Mouse (Mus musculus) testis, adult 2 months (tissue): ENCODE results near the gene Klhl31. TPM values are rescaled to one million over a fixed set of nuclear protein-coding genes. Genes with fewer than 3 reads are reported as not detected.

ENCODE experiments used
- H3K27ac ChIP-seq: fragments of 200-500 bp; 2 replicates; pipeline ENCODE4 v1.5.1; 2012; ENCODE audit warnings: low read depth, low read length; ENCODE audit not compliant: control insufficient read depth, insufficient read depth
- H3K27me3 ChIP-seq: fragments of 200-500 bp; 2 replicates; pipeline ENCODE4 v1.6.1; 2012; ENCODE audit warnings: mild to moderate bottlenecking, low read length, moderate library complexity; ENCODE audit not compliant: control insufficient read depth, insufficient read depth
- H3K36me3 ChIP-seq: fragments of 200-500 bp; 2 replicates; pipeline ENCODE4 v1.6.1; 2012; ENCODE audit warnings: mild to moderate bottlenecking, low read length; ENCODE audit not compliant: control insufficient read depth, insufficient read depth
- H3K4me1 ChIP-seq: fragments of 200-500 bp; 2 replicates; pipeline ENCODE4 v1.6.1; 2012; ENCODE audit warnings: low read length; ENCODE audit not compliant: control insufficient read depth, insufficient read depth
- H3K4me3 ChIP-seq: fragments of 200-500 bp; 2 replicates; pipeline ENCODE4 v1.5.1; 2012; ENCODE audit warnings: low read depth, mild to moderate bottlenecking, low read length, moderate library complexity, mixed read lengths; ENCODE audit not compliant: control insufficient read depth
- CTCF ChIP-seq: fragments of 200-500 bp; IDR thresholded peaks from 2 replicates; pipeline ENCODE4 v1.5.1; 2012; ENCODE audit warnings: low read depth, mild to moderate bottlenecking, inconsistent platforms, low read length, moderate library complexity; ENCODE audit not compliant: control insufficient read depth, insufficient read depth, insufficient replicate concordance
- POLR2A ChIP-seq: fragments of 200-500 bp; IDR thresholded peaks from 2 replicates; pipeline ENCODE4 v1.6.1; 2012; ENCODE audit warnings: low read depth, mild to moderate bottlenecking, inconsistent platforms, low read length, moderate library complexity; ENCODE audit not compliant: control insufficient read depth
- polyA plus RNA-seq: library from polyadenylated mRNA; depleted of rRNA; stranded (reverse); fragments of >200 nt; gene quantifications from 2 replicates; pipeline ENCODE4 v1.2.3, GENCODE M21; 2012

Klhl31 gene
- polyA plus RNA-seq, 1 experiment: 0.80 TPM

GRCm38 (mm10) chr9:77623318-77624050 lies 12.8 kb upstream of the Klhl31 start:
- H3K4me3 ChIP-seq: no peak overlapping the region
- TF ChIP-seq CTCF (no peak), POLR2A (no peak)
- H3K36me3 ChIP-seq: no peaks in the 10 kb centered on the region
- no peak overlapping the region for H3K27ac ChIP-seq
- no peaks in the 10 kb centered on the region for H3K27me3 ChIP-seq
- H3K4me1 ChIP-seq: no peaks in the 10 kb centered on the region

GRCm38 (mm10) chr9:77624171-77624570 lies 12.1 kb upstream of the Klhl31 start:
- Histone ChIP-seq H3K27ac (no peak overlapping the region), H3K4me1 (no peaks in the 10 kb centered on the region), H3K27me3 (no peaks in the 10 kb centered on the region), H3K4me3 (no peak overlapping the region), H3K36me3 (no peaks in the 10 kb centered on the region)
- TF ChIP-seq CTCF: no peak
- no peak for TF ChIP-seq POLR2A

DNA sequence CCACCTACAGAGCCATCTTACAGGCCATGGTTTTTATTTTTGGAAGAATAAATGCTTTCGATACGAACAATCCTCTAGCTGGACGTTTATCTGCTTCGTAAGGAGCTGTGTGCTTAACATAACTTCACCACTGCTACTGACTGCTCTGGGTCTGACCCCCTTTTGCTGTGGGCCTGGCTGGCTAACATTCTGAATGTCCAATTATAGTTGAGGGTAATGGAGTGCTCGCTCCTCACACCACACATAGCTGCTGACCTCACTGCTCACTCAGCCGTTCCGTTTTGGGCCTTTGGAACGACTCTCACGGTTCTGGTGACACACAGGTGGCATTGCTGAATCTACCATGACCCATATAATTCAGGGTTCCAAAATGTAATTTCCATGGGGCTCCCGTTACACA lies 7.6 kb upstream of the Klhl31 start:
- Histone ChIP-seq H3K4me3 (no peak overlapping the region), H3K27ac (no peak overlapping the region)
- no peak for TF ChIP-seq POLR2A
- no peak for TF ChIP-seq CTCF

GRCm38 (mm10) chr9:77629708-77630107 lies 6.6 kb upstream of the Klhl31 start:
- H3K4me1 ChIP-seq: no peaks in the 10 kb centered on the region
- no peaks in the 10 kb centered on the region for H3K27me3 ChIP-seq
- H3K4me3 ChIP-seq: no peak overlapping the region
- H3K27ac ChIP-seq: no peak overlapping the region
- TF ChIP-seq POLR2A (no peak), CTCF (no peak)
- H3K36me3 ChIP-seq: no peaks in the 10 kb centered on the region

More for the DNA sequence above, 7.6 kb upstream of the Klhl31 start:
- Histone ChIP-seq H3K27me3 (no peaks in the 10 kb centered on the region), H3K4me1 (no peaks in the 10 kb centered on the region), H3K36me3 (no peaks in the 10 kb centered on the region)

- Histone ChIP-seq H3K27me3 (no peaks in the 10 kb centered on the region), H3K36me3 (no peaks in the 10 kb centered on the region), H3K4me1 (no peaks in the 10 kb centered on the region), H3K4me3 (no peak overlapping the region), H3K27ac (no peak overlapping the region)
- TF ChIP-seq POLR2A (no peak), CTCF (no peak)
Observed at GRCm38 (mm10) chr9:77630764-77631163, 5.5 kb upstream of the Klhl31 start.

GRCm38 (mm10) chr9:77632432-77632831 lies 3.9 kb upstream of the Klhl31 start:
- H3K27me3 ChIP-seq: no peaks in the 10 kb centered on the region
- TF ChIP-seq POLR2A: no peak
- no peak for TF ChIP-seq CTCF

GRCm38 (mm10) chr9:77636003-77636402 lies 297 bp upstream of the Klhl31 start:
- Histone ChIP-seq H3K27me3 (no peaks in the 10 kb centered on the region), H3K4me1 (peaks cover 5% of the 10 kb centered on the region), H3K4me3 (no peak overlapping the region), H3K27ac (no peak overlapping the region), H3K36me3 (no peaks in the 10 kb centered on the region)
- no peak for TF ChIP-seq POLR2A

More at GRCm38 (mm10) chr9:77632432-77632831, 3.9 kb upstream of the Klhl31 start:
- Histone ChIP-seq H3K4me1 (peaks cover 5% of the 10 kb centered on the region), H3K4me3 (no peak overlapping the region), H3K36me3 (no peaks in the 10 kb centered on the region), H3K27ac (no peak overlapping the region)
